ENCODE assay signal across 11 mouse cellular contexts in genomic region chr11:80550264-80550663, GRCm38 (mm10).
A peak's percentile ranks its signal among the peaks of the same experiment; 100 is the strongest.
DNase-seq lines count a peak whose midpoint lies in the region; ATAC-seq lines count a peak whose summit lies in the region.
"Had no signal": no experiment of that assay in that cellular context is flagged by ENCODE, and none has a peak within 500 bp of the region (broad histone marks: within the 10 kb centered on the region; RNA-seq: fewer than 3 reads in every experiment).

No protein-coding gene starts in this region.

- no peak overlapping the region for H3K27ac ChIP-seq in limb, embryonic 11.5 days (replicated peaks; ENCODE audit: low read depth, low read length)
- no peak overlapping the region for H3K27ac ChIP-seq in limb, embryonic 10.5 days
- peak overlapping the region; percentile 59 for H3K27ac ChIP-seq in embryonic facial prominence, embryonic 11.5 days (replicated peaks; ENCODE audit: low read depth, low read length)
- peak overlapping the region; percentile 62 for H3K27ac ChIP-seq in midbrain, embryonic 15.5 days
- H3K27ac ChIP-seq: lung, embryonic 15.5 days had no signal

- peak; percentile 87 to 91 for DNase-seq in cerebellum, postnatal 10 days
- DNase-seq in cerebellum, adult 8-10 months, result no peak
- peak; percentile 22 for DNase-seq in limb, embryonic 11.5 days (ENCODE audit: low spot score)
- no peak for DNase-seq in limb, embryonic 10.5 days (ENCODE audit: low spot score)
- DNase-seq in embryonic facial prominence, embryonic 11.5 days (ENCODE audit: low spot score), result no peak
- no peak for DNase-seq in heart, adult 8-10 months (ENCODE audit: low spot score)
- DNase-seq: thymus, adult 2 months had no signal

- H3K9me3 ChIP-seq in limb, embryonic 11.5 days (ENCODE audit: control insufficient read depth, low read length), result no peaks in the 10 kb centered on the region
- H3K9me3 ChIP-seq in limb, embryonic 10.5 days (replicated peaks), result no peaks in the 10 kb centered on the region
- H3K9me3 ChIP-seq in embryonic facial prominence, embryonic 11.5 days (replicated peaks; ENCODE audit: control insufficient read depth, low read length), result no peaks in the 10 kb centered on the region
- H3K9me3 ChIP-seq in midbrain, embryonic 15.5 days, result no peaks in the 10 kb centered on the region
- H3K9me3 ChIP-seq: G1E; lung, embryonic 15.5 days had no signal

- no peak for ATAC-seq in limb, embryonic 11.5 days (ENCODE audit: insufficient number of reproducible peaks, low FRiP score, low TSS enrichment, low read depth)
- ATAC-seq in embryonic facial prominence, embryonic 11.5 days (replicated peaks; ENCODE audit: insufficient number of reproducible peaks, low FRiP score, low TSS enrichment, low read depth), result no peak
- no peak for ATAC-seq in midbrain, embryonic 15.5 days (replicated peaks)
- no peak for ATAC-seq in inflammation-experienced regulatory T-cells, adult 6 months

- 70% methylated on average over 10 of the region's 10 CpGs for WGBS in limb, embryonic 11.5 days
- whole genome bisulfite sequencing in limb, embryonic 10.5 days, result 82% methylated on average over 10 of the region's 10 CpGs
- WGBS in embryonic facial prominence, embryonic 11.5 days, result 66% methylated on average over 10 of the region's 10 CpGs
- 57% methylated on average over 10 of the region's 10 CpGs for WGBS in midbrain, embryonic 15.5 days

- H3K36me3 ChIP-seq in limb, embryonic 11.5 days (ENCODE audit: control insufficient read depth, insufficient read depth, low read length), result no peaks in the 10 kb centered on the region
- H3K36me3 ChIP-seq in limb, embryonic 10.5 days, result no peaks in the 10 kb centered on the region
- no peaks in the 10 kb centered on the region for H3K36me3 ChIP-seq in embryonic facial prominence, embryonic 11.5 days (replicated peaks; ENCODE audit: control insufficient read depth, insufficient read depth, low read depth, low read length)
- H3K36me3 ChIP-seq in midbrain, embryonic 15.5 days (replicated peaks), result no peaks in the 10 kb centered on the region
- H3K36me3 ChIP-seq: G1E; lung, embryonic 15.5 days had no signal

- H3K4me3 ChIP-seq in limb, embryonic 11.5 days (ENCODE audit: low read depth, low read length), result no peak overlapping the region
- no peak overlapping the region for H3K4me3 ChIP-seq in limb, embryonic 10.5 days
- no peak overlapping the region for H3K4me3 ChIP-seq in embryonic facial prominence, embryonic 11.5 days (ENCODE audit: low read depth, low read length)
- no peak overlapping the region for H3K4me3 ChIP-seq in midbrain, embryonic 15.5 days
- H3K4me3 ChIP-seq: lung, embryonic 15.5 days had no signal

- H3K4me1 ChIP-seq in limb, embryonic 11.5 days (ENCODE audit: control insufficient read depth, insufficient read depth, low read length), result peaks cover 4% of the 10 kb centered on the region; the same call in 1 of the 2 replicates
- peaks cover 10% of the 10 kb centered on the region for H3K4me1 ChIP-seq in limb, embryonic 10.5 days
- H3K4me1 ChIP-seq in embryonic facial prominence, embryonic 11.5 days (ENCODE audit: control insufficient read depth, insufficient read depth, low read length), result no peaks in the 10 kb centered on the region; the same call in 1 of the 2 replicates
- H3K4me1 ChIP-seq in midbrain, embryonic 15.5 days, result peaks cover 18% of the 10 kb centered on the region; the same call in 1 of the 2 replicates
- H3K4me1 ChIP-seq: lung, embryonic 15.5 days had no signal

- H3K27me3 ChIP-seq in limb, embryonic 11.5 days (ENCODE audit: control insufficient read depth, insufficient read depth, low read length), result no peaks in the 10 kb centered on the region
- H3K27me3 ChIP-seq in limb, embryonic 10.5 days (ENCODE audit: low read depth, poor library complexity, severe bottlenecking), result no peaks in the 10 kb centered on the region
- no peaks in the 10 kb centered on the region for H3K27me3 ChIP-seq in embryonic facial prominence, embryonic 11.5 days (ENCODE audit: control insufficient read depth, insufficient read depth, low read length)
- no peaks in the 10 kb centered on the region for H3K27me3 ChIP-seq in midbrain, embryonic 15.5 days (replicated peaks)
- H3K27me3 ChIP-seq: lung, embryonic 15.5 days had no signal

- H3K4me2 ChIP-seq in limb, embryonic 11.5 days (ENCODE audit: low read depth, severe bottlenecking), result no peak overlapping the region
- no peak overlapping the region for H3K4me2 ChIP-seq in embryonic facial prominence, embryonic 11.5 days (ENCODE audit: low read depth, low read length)
- H3K4me2 ChIP-seq in midbrain, embryonic 15.5 days, result no peak overlapping the region
- H3K4me2 ChIP-seq: lung, embryonic 15.5 days had no signal

- no peak overlapping the region for H3K9ac ChIP-seq in limb, embryonic 11.5 days (ENCODE audit: low read length)
- H3K9ac ChIP-seq in embryonic facial prominence, embryonic 11.5 days (replicated peaks; ENCODE audit: low read length), result no peak overlapping the region
- H3K9ac ChIP-seq in midbrain, embryonic 15.5 days, result no peak overlapping the region
- H3K9ac ChIP-seq: lung, embryonic 15.5 days had no signal

Comparison
In these comparisons a context has a peak if more than half of its experiments do, and no peak if none do; other contexts are left out.
1. DNase-seq: peak in cerebellum, postnatal 10 days (2 of 2) and limb, embryonic 11.5 days (single experiment); none in cerebellum, adult 8-10 months (single experiment), limb, embryonic 10.5 days (single experiment), embryonic facial prominence, embryonic 11.5 days (single experiment) and heart, adult 8-10 months (single experiment).
2. H3K27ac ChIP-seq: peak in embryonic facial prominence, embryonic 11.5 days (single experiment) and midbrain, embryonic 15.5 days (single experiment); none in limb, embryonic 11.5 days (single experiment) and limb, embryonic 10.5 days (single experiment).